Mouse (Mus musculus) left cerebral cortex, adult 8-10 months (tissue): ENCODE results near the gene Ngly1. TPM values are rescaled to one million over a fixed set of nuclear protein-coding genes. Genes with fewer than 3 reads are reported as not detected.
"Not testable (repeated sequence)": the region's sequence is repeated elsewhere in the genome, so short reads cannot be mapped to it uniquely, and the experiment has no call there.

Experiments
- DNase-seq, 2 experiments: peaks; one replicate each; pipeline ENCODE4 v3.0.0; 2022; ENCODE audit warnings: low spot score in 2 of 2
- total RNA-seq, 4 experiments: library from RNA; stranded (reverse); gene quantifications; 2 replicates each; pipeline ENCODE4 v1.2.4; 2022

Gene Ngly1
- total RNA-seq, 4 experiments from 2014 or later: 29.6 to 31.0 (median 30.4) TPM

DNA sequence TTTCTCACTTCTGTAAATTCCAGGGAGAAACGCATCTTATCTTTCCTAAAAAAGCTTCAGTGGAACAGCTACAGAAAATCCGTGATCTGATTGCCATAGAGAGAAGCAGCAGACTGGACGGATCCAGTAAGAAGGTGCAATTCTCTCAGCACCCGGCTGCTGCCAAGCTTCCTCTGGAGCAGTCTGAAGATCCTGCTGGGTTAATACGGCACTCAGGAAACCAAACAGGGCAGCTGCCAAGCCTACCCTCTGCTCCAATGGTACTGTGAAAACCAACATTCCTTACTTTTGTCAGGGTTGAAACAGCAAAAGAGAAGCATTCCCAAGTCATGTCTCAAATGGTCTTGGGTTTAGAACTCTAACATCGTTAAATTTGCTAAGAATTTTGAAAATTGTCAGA is 11.5 kb downstream of the Ngly1 start:
- peak in 1 of 2 experiments; percentile 14 for DNase-seq

DNA sequence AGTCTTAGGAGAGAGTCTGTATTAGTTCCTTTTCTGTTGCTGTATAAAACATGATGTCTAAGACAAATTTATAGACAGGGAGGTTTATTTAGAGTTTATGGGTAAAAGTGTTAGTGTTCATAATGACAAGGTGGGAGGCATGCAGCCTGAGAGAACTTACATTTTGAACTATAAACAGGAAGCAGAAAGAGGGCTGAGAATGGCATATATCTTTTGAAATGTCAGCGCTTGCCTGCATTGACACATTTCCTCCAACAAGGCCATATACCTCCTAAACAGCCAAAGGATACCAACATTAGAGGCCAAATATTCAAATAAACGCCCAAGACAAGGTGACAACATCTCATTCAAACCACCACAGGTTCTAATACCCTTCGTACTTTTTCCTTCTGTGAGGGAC is 12.8 kb downstream of the Ngly1 start:
- DNase-seq: no peak

DNA sequence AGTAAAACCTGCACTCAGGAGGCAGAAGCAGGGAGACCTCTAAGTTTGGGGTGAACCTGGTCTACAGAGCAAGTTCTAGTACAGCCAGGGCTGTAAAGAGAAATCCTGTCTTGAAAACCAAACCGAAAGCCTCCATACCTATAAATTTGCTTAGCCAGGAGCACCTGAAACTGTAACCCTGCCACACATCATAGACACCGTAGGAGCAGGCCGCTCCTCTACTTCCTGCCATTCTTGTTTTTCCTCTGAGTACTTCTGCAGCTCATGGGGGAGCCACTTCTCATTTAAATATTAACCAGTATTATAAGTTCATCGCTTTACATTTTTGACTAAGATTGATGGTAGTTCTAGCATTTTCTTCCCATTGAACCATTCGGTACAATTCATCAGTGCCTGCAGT is 17.9 kb downstream of the Ngly1 start:
- DNase-seq: no peak

DNA sequence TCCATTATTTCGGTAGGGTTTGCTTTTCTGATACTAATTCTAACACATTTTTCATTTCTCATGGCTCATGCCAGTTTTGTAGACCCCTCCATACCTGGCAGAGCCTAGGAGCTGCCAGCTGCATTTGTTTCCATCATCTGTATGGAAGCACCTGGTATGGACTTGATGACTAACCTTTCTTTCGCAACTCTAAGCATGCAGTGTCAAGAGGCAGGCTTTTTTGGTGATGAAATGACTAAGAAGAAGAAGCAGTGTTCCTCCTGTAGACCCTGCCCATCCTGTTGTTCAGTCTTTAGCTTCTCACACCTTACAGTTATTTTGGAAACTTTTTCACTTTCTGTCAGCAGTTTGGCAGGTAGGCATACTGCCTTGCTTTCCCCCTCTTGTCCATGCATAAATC is 20.7 kb downstream of the Ngly1 start:
- no peak for DNase-seq

DNA sequence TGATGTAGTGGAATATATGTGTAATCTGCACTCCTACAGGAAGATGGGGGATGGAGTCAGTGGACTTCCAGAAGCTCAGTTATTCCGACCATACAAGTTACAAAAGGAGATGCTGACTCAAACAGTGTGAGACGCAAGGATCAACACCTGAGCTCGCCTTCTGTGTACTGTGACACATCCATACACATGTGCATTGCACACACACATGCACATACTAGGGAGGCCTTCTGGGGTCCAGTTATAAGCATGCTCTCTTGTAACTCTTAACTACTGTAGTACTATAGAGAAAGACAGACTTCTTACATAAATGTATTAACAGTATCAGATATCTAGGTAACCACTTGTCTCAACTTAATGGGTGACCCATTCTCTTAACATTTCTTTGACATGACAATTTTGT is 24.6 kb downstream of the Ngly1 start:
- no peak for DNase-seq

DNA sequence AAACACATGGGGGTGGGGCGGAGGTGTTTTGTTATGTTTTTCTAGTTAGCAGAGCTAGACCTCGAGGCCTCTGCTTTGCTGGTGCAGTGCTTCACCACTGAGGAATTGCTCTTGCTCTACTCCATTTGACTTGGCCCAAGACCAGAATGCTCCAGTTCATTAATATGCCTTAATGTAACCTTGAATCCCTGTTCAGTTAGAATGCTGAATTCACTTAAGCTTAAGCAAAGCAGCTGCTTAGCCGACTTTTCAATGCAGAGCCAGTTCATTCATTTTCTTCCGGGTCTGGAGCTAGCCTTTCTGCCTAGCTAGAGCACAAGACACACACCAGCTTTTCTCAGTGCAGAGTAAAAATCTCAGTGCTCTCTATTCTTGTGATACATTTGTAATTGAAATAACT is 30.1 kb downstream of the Ngly1 start:
- DNase-seq: no peak

DNA sequence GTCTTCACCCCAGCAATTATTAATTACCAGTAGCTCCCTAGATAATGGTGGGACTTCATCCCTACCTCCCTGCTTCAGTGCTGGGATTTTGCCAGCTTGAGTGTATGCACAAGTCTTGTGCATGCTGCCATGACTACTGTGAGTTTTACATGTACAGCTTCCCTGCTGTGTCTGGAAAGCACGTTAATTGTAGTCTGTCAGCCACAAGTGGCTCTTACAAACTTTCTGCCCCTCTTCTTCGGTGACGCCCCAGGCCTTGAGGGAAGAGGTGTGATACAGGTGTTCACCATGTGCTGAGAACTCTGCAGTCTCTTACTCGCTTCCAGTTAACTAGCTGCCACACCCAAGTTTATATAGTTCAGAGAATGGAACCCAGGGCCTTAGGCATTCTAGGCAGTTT is 34.9 kb downstream of the Ngly1 start:
- DNase-seq: no peak

DNA sequence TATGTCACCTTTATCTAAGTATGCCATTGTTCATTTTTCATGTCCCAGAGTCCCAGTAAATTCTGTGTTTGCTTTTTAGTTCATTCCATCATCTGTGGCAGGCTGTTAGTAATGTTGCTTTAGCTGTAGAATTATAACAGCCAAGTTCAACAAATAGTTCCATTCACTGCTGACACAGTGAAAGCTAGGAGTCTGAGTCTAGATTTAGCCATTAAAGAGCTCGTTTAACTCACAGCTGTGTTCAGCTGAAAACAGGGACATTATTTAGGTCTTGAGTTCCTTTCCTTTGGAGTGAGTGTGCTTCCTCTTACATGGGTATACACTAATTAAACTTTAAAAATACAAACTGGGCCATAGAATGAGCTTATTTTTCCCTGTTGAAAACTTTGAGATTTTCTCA is 43.3 kb downstream of the Ngly1 start:
- DNase-seq: no peak

DNA sequence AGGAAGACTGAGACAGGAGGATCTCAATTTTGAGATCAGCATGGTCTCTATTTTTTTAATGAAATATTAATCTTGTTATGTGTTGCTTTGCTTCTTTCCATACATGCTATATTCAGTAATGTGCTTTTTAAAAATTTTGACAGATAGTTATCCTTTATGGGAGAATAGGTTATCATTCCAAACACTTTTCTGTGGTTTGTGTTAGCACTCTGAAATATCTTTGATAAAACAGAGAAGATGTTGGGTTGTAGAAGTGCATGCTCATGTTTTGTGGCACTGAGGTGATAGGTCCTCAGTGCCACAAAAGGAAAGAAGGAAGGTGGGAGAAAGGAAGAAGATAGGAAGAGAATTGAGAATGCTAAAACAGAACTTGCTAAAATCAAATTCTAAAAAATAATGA is 43.9 kb downstream of the Ngly1 start:
- no peak for DNase-seq

DNA sequence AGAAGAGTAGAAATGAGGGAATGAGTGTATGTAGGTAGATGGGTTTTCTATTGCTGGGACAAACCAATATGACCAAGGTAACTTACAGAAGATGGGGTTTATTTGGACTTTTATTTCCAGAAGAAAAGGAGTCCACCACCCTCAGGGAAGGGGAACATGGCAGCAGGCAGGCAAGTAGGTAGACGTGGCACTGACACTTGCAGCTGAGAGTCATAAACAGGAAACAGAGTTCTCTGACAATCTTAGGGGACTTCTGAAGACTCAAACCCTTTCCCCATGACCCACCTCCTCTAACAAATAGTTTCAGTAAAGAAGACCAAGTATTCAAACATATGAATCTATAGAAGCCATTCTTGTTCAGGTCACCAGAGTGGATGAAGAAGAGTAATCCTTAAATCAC is 44.8 kb downstream of the Ngly1 start:
- DNase-seq: no peak

DNA sequence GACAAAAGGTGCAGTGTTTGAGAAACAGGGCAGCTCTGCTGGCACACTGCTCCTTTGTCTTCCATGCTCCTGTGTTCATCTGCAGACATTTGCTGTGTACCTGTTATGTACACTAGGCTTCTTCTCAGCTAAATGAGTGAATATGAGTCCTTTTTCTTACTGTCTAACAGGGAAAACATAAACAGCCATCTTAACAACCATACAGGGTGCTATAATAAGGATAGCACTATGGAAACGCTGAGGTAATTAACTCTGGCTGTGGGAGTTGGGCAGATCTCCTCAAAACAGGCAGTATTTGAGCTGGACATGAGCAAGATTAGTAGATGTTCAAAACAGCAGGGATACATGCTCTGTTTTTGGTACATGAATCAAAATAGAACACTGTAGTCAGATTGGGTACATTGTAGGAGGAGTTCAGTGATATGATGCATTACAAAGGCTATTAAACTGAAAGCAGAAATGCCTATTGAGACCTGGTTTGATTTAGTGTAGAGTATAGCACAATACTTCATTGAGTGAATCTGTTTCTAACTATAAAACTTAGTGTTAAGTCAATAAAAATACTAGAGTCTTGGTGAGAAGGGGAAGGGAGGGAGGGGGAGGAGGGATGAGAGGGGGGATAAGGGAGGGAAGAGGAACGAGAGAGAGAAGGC is 47.9 kb downstream of the Ngly1 start:
- DNase-seq: peak in 1 of 2 experiments; percentile 47

DNA sequence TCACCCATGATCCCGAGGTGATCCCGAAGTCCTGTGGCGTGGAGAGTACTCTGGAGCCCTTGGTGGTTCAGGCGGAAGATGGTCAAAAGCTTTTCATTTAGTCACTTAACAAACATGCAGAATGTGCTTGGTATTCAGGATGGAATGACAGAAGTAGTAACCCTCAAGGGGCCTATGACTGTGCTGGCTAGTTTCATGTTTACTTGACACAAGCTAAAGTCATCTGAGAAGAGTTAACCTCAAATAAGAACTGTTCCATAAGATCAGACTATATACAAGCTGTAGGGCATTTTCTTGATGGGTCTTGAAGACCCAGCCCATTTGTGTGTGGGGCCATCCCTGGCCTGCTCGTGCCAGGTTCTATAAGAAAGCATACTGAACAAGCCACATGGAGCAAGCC is 52.7 kb downstream of the Ngly1 start:
- no peak for DNase-seq

DNA sequence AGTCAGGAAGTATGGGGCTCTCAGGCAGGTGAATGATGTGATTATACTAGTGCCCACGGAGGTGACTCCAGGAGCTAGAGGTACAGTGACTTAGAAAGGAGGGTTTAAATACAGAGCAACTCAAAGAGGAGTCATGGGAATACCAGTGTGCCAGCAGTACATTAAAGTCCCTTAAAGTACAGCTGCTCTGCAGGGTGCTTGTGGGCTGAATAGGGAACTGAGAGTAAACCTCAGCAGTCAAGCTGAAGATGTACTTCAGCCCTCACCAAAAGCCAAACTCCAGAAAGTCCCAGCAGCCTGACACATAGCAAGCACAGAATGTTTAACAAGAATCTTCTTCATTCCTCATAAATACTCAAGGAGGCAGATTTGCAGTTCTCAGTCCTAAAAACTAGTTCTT is 53.6 kb downstream of the Ngly1 start:
- DNase-seq: no peak

DNA sequence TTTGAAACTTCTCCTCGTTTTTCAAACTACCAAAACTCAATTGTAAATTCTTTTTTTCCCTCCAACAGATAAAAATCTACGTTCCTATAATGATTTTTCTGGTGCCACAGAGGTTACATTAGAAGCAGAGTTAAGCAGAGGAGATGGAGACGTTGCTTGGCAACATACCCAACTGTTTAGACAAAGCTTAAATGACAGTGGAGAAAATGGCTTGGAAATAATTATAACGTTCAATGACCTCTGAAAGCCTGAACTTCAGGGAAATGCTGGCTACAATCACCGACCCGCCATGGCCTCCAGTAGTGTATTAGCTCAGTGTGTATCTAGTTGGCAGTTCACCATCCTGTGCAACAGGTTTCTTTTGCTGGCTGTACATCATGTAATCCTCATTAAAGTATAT is 61.7 kb downstream of the Ngly1 start:
- no peak for DNase-seq

DNA sequence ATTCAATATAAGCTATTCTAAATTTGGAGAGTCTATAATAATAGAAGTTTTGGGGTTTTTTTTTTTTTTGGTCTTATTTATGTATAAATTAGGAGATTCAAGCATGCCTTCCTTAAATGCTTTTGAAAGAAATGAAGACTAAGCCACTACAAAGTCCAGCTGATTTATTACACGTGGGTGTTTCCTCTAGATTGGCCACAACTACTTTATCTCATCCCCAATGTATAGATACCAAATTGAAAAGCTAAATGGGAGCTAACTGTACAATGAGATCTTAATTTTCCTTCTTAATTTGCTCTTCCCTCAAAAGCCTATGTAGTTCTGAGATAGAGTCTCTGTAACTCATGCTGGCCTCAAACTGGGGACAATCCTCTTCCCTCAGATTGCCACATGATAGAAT is 63.5 kb downstream of the Ngly1 start:
- DNase-seq: no peak

DNA sequence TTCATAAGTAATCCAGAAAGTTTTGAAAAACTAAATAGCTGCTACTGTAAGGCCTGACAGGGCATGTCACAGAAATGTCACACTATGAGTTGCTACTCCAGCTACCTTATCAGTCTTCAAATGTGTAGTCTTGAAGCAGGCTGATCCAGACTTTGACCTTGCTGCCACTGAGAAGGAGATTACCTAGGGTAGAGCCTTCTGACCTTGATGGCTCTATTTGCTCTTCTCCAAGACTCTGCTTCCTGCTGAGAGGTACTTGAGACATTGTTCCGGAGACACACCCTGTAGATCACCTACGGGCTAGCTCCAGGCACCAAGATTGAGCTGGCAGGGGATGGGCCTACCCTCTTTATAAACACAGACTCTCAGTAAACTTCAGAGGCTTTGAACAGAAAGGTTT is 64.0 kb downstream of the Ngly1 start:
- not testable (repeated sequence) for DNase-seq

DNA sequence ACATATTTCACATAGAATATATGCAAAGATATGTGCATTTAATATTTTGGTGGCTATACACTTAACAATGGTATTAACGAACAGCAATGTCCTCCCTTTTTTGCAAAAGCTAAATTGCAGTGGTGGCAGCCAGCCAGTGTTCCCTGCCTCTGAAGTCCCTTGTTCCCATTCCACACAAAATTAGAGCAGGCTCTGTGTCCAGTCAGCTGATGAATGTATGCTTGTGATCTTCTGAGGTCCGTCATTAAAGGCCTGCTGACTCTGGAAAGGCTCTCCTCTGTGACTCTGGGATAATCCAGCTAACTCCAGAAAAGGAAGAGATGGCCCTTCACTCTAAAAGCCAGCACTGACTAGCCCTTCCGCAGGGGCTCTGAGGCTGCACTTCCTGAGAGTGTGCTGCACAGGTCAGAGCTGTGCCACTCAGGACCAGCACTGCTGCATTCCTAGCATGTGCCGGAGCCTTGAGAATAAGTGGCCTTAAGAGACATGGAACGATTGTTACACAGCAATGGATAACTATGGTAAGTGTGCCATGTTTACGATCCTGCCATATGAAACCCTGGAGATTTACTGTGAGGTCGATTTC is 64.9 kb downstream of the Ngly1 start:
- DNase-seq: no peak

DNA sequence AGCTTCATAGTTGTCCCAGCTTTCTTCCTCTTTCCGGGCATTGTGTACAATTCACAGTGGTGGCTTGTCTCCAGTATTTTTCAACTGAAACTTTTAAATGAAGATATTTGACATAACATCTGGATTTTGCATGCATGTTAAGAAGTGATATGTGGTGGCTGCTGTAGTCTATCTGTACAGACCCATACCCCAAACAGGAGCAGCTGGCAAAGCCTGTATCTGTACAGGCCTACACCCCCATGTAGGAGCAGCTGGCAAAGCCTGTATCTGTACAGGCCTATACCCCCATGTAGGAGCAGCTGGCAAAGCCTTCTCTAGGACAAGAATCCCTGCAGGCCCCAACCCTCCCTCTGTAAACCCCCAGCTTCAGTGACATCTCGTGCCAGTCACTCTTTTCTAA is 65.8 kb downstream of the Ngly1 start:
- no peak for DNase-seq

DNA sequence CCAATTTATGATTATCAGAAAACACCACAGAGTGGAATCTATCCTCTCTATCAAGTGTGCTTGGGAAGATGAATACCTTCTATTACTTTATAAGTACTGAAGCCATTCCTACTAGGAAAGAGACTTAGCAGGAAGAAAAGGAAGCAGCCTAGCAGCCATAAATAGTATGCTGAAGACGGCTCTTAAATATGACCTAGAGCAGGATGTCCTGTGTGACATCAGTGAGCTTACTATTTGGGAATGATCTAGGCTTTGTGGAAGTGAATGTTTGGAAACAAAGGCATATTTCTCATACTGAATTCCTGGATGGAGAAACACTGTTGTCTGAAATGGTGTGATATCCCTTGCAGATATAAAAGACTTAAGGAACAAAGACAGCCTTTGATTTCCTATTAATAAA is 67.6 kb downstream of the Ngly1 start:
- no peak for DNase-seq

DNA sequence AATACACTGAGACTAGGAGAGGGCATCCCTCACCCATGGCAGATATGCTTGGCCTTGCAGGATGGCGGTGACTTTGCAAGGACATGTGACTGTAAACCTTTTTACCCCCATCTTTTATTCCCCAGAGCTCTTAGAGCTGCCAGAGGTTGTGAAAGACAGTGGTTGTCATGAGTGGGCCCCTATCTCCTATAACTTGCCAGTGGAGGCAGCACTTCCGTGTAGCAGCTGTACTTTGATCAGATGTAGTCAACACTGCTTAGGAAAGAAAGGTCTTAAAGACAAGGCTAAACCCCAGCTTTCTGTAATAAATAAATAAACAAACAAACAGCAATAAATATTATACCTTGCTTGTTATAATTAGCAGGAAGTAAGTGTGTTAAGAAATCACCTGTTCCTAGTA is 70.7 kb downstream of the Ngly1 start:
- DNase-seq: no peak

DNA sequence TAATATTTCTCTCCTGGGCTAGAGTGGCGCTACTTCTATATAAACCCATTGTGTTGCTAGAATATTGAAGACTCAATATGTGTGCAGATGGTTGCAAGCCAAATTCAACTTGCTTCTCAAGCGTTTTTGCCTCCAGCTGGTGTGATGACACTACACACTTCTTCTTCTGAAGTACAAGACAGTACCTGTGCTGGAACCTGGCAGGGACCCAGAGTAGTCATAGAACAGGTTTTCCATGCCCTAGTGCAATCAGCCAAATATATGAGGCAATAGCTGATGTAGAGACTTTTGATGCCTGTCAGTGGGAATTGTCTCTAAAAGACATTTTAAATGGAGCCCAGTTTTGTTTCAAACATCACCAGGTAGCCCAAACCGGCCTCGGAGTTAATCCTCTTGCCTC is 75.3 kb downstream of the Ngly1 start:
- no peak for DNase-seq

DNA sequence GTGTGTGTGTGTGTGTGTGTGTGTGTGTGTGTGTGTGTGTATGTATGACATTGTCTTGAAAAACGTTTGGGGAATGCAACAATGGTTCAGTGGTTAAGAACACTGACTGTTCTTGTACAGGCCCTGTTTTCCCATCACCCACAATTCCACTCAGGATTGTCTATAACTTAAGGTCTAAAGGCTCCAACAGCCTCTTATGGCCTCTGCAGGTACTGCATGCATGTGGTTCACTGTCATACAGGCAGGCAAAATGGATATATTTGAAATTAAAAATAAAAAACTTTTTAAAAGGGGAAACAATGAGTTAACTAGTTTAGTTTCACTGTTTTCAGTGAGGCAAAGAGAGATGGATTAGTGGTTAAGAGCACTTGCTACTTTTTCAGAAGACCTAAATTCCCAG is 76.1 kb downstream of the Ngly1 start:
- DNase-seq: no peak

DNA sequence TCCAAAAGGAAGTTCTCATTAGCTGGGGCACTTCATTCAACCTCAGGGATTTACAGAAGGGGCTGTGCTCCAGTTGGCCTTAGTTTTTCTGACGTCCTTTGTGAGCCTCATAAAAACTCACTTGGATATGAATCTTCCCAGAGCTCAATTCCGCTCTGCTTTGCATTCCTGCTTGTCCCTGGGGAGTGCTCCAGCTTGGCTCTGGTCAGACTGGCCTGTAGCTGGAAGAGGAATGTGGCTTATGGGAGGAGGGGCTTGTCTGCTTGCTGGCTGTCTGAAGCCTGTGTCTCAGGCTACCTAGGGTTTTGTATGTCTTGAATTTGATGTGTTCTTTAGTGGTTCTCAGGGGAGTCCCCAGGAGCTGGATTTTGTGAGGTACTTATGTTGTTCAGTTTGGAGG is 79.5 kb downstream of the Ngly1 start:
- no peak for DNase-seq

DNA sequence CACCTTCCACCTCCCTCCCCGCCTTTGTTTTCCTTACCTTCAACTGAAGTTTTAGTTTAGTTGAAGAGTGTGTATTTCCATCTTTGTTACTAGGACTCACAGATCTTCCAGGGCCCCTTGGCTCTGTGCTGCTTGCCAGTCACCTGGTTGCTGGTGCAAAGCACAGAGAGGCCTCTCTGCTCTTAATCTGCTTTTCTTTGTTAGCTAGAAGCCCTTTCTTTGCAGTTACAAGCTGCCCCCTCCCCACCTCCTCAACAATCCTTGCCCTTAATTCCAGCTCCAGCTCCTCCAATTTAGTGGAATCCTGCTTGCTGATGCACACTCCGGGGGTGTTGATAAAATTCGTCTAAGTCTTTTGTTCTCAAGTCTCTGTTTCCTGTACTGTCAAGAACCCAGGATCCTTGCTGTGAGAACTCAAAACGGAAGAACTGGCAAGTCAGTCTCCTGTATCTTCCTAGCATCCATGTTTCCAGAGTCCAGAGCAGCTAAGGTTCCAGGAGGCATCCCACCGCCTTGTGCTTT is 79.9 kb downstream of the Ngly1 start:
- DNase-seq: no peak
